Mouse (Mus musculus) embryonic facial prominence, embryonic 15.5 days (tissue): ENCODE results near the gene Pex13. TPM values are rescaled to one million over a fixed set of nuclear protein-coding genes. Genes with fewer than 3 reads are reported as not detected.
"Not testable (repeated sequence)": the region's sequence is repeated elsewhere in the genome, so short reads cannot be mapped to it uniquely, and the experiment has no call there.

Source experiments
- ATAC-seq: fragments of 200-750 bp; cut with Nextera tagmentation; 2 replicates; pipeline ENCODE4 v1.8.0; 2017; ENCODE audit warnings: low read depth, moderate TSS enrichment; ENCODE audit not compliant: insufficient number of reproducible peaks, low FRiP score, low TSS enrichment
- H3K27ac ChIP-seq: fragments of 300-500 bp; sonication (generic); replicated peaks from 2 replicates; pipeline ENCODE4 v1.5.1; 2015; ENCODE audit warnings: mild to moderate bottlenecking, inconsistent platforms
- H3K27me3 ChIP-seq: fragments of 300-500 bp; sonication (generic); 2 replicates; pipeline ENCODE4 v1.6.1; 2015; ENCODE audit warnings: inconsistent platforms
- H3K36me3 ChIP-seq: fragments of 300-500 bp; sonication (generic); 2 replicates; pipeline ENCODE4 v1.6.1; 2015; ENCODE audit warnings: mild to moderate bottlenecking, inconsistent platforms
- H3K4me1 ChIP-seq: fragments of 300-500 bp; sonication (generic); 2 replicates; pipeline ENCODE4 v1.6.1; 2015; ENCODE audit warnings: inconsistent platforms
- H3K4me2 ChIP-seq: fragments of 300-500 bp; sonication (generic); replicated peaks from 2 replicates; pipeline ENCODE4 v1.6.1; 2015; ENCODE audit warnings: mild to moderate bottlenecking, inconsistent platforms
- H3K4me3 ChIP-seq: fragments of 300-500 bp; sonication (generic); replicated peaks from 2 replicates; pipeline ENCODE4 v1.5.1; 2015; ENCODE audit warnings: mild to moderate bottlenecking, inconsistent platforms
- H3K9ac ChIP-seq: fragments of 300-500 bp; sonication (generic); 2 replicates; pipeline ENCODE4 v1.6.1; 2015; ENCODE audit warnings: inconsistent platforms
- H3K9me3 ChIP-seq: fragments of 300-500 bp; sonication (generic); replicated peaks from 2 replicates; pipeline ENCODE4 v1.6.1; 2016; ENCODE audit warnings: inconsistent platforms
- WGBS: fragments of 180-500 bp; shearing (Covaris S2); methylation state at CpG from one replicate; pipeline ENCODE4 v1.1.7; 2015; 5-methylcytosine and 5-hydroxymethylcytosine counted together
- polyA plus RNA-seq: library from polyadenylated mRNA; unstranded; fragments of >200 nt; fragmentation: Nextera tagmentation; extraction: Ambion mirVana; gene quantifications from 2 replicates; pipeline ENCODE4 v1.2.1, GENCODE M21; 2015

The Pex13 gene
- polyA plus RNA-seq, 1 experiment from 2014 or later, result 40.1 TPM

GRCm38 (mm10) chr11:23647431-23647830, 18.3 kb downstream of the Pex13 start:
- ATAC-seq, result no peak
- Histone ChIP-seq H3K27me3 (no peaks in the 10 kb centered on the region), H3K9me3 (no peaks in the 10 kb centered on the region), H3K4me1 (no peaks in the 10 kb centered on the region), H3K36me3 (peaks cover 38% of the 10 kb centered on the region), H3K9ac (no peak overlapping the region), H3K27ac (no peak overlapping the region), H3K4me2 (no peak overlapping the region), H3K4me3 (no peak overlapping the region)

- Histone ChIP-seq H3K36me3 (0 out of 2 replicates have a peak, but pooled peaks cover 2% of the 10 kb centered on the region), H3K4me1 (peaks cover 6% of the 10 kb centered on the region; the same call in 1 of the 2 replicates), H3K9ac (no peak overlapping the region), H3K27ac (no peak overlapping the region), H3K9me3 (no peaks in the 10 kb centered on the region), H3K4me3 (no peak overlapping the region), H3K4me2 (no peak overlapping the region), H3K27me3 (no peaks in the 10 kb centered on the region)
- no peak for ATAC-seq
- WGBS, result 72% methylated on average over 8 of the region's 8 CpGs
Observed at GRCm38 (mm10) chr11:23634573-23634972, 31.2 kb downstream of the Pex13 start.

- Histone ChIP-seq H3K9ac (peak overlapping the region; percentile 80; the same call in 1 of the 2 replicates), H3K4me3 (peak overlapping the region; percentile 91), H3K27ac (no peak overlapping the region), H3K27me3 (no peaks in the 10 kb centered on the region), H3K4me2 (peak overlapping the region; percentile 79), H3K9me3 (no peaks in the 10 kb centered on the region), H3K36me3 (no peaks in the 10 kb centered on the region), H3K4me1 (peaks cover 6% of the 10 kb centered on the region; the same call in 1 of the 2 replicates)
- ATAC-seq, result no peak; the same call in 1 of the 2 replicates
- WGBS, result 5% methylated on average over 7 of the region's 7 CpGs
Observed at GRCm38 (mm10) chr11:23633879-23634215, 31.9 kb downstream of the Pex13 start.

- Histone ChIP-seq H3K9ac (peak within 1 kb of the TSS; percentile 80), H3K27ac (peak within 1 kb of the TSS; percentile 83), H3K4me3 (peak within 1 kb of the TSS; percentile 91), H3K27me3 (no peaks in the 10 kb centered on the region), H3K36me3 (0 out of 2 replicates have a peak, but pooled peaks cover 5% of the 10 kb centered on the region), H3K4me1 (peaks cover 6% of the 10 kb centered on the region; the same call in 1 of the 2 replicates), H3K4me2 (peak within 1 kb of the TSS; percentile 79), H3K9me3 (no peaks in the 10 kb centered on the region)
- peak; percentile 100 for ATAC-seq
- WGBS, result under 1% methylated on average over 97 of the region's 103 CpGs
Observed at GRCm38 (mm10) chr11:23632945-23633878, 32.5 kb downstream of the Pex13 start, which contains the start of gene 0610010F05Rik. Gene 0610010F05Rik (minus strand): TSS chr11:23633639.

- H3K27me3 ChIP-seq, result no peaks in the 10 kb centered on the region
- ATAC-seq, result no peak
- no peak overlapping the region for H3K27ac ChIP-seq
- no peak overlapping the region for H3K9ac ChIP-seq
- H3K4me1 ChIP-seq, result peaks cover 6% of the 10 kb centered on the region; the same call in 1 of the 2 replicates
- no peaks in the 10 kb centered on the region for H3K9me3 ChIP-seq
- no peak overlapping the region for H3K4me2 ChIP-seq
- H3K36me3 ChIP-seq, result peaks cover 9% of the 10 kb centered on the region; the same call in 1 of the 2 replicates
- H3K4me3 ChIP-seq, result no peak overlapping the region
Observed at GRCm38 (mm10) chr11:23630664-23631063, 35.1 kb downstream of the Pex13 start.

GRCm38 (mm10) chr11:23618995-23619394, 46.8 kb downstream of the Pex13 start:
- Histone ChIP-seq H3K4me3 (no peak overlapping the region), H3K4me1 (no peaks in the 10 kb centered on the region), H3K27ac (no peak overlapping the region), H3K9me3 (no peaks in the 10 kb centered on the region), H3K27me3 (no peaks in the 10 kb centered on the region), H3K9ac (no peak overlapping the region), H3K36me3 (0 out of 2 replicates have a peak, but pooled peaks cover 9% of the 10 kb centered on the region), H3K4me2 (no peak overlapping the region)
- no peak for ATAC-seq
- WGBS, result 79% methylated on average over 5 of the region's 5 CpGs

GRCm38 (mm10) chr11:23614546-23614945, 51.2 kb downstream of the Pex13 start:
- Histone ChIP-seq H3K27me3 (no peaks in the 10 kb centered on the region), H3K36me3 (0 out of 2 replicates have a peak, but pooled peaks cover 5% of the 10 kb centered on the region), H3K4me2 (no peak overlapping the region), H3K27ac (no peak overlapping the region), H3K4me3 (no peak overlapping the region), H3K4me1 (no peaks in the 10 kb centered on the region), H3K9me3 (no peaks in the 10 kb centered on the region), H3K9ac (no peak overlapping the region)
- WGBS, result 81% methylated on average over 5 of the region's 5 CpGs
- no peak for ATAC-seq

- H3K4me1 ChIP-seq, H3K4me3 ChIP-seq, H3K27ac ChIP-seq, ATAC-seq, H3K9me3 ChIP-seq, H3K27me3 ChIP-seq, H3K4me2 ChIP-seq, H3K9ac ChIP-seq: not testable (repeated sequence)
- peaks cover 21% of the 10 kb centered on the region; the same call in 1 of the 2 replicates for H3K36me3 ChIP-seq
- 90% methylated on average over 6 of the region's 6 CpGs for whole genome bisulfite sequencing
Observed at GRCm38 (mm10) chr11:23607291-23607690, 58.5 kb downstream of the Pex13 start.

Other genes starting within 250 kb of the Pex13 start
- 77.3 and 88.8 TPM in 2 replicates for gene Ahsa2, start 167.9 kb downstream of the Pex13 start, polyA plus RNA-seq
- 0.12 TPM in 1 of 2 replicates, not detected in the other for gene 1700093K21Rik, start 144.8 kb downstream of the Pex13 start, polyA plus RNA-seq
- gene 0610010F05Rik, start 32.3 kb downstream of the Pex13 start, polyA plus RNA-seq, result 22.9 and 25.1 TPM in 2 replicates
- 18.7 and 21.2 TPM in 2 replicates for gene Pus10, start 285 bp downstream of the Pex13 start, polyA plus RNA-seq
- gene Rel, start 105.0 kb upstream of the Pex13 start, polyA plus RNA-seq, result 1.3 and 1.5 TPM in 2 replicates
- 11.9 and 12.3 TPM in 2 replicates for gene Papolg, start 229.3 kb upstream of the Pex13 start, polyA plus RNA-seq